Mouse (Mus musculus) hindbrain, embryonic 11.5 days (tissue): Measurements from ENCODE around the gene Ptprf. TPM values are rescaled to one million over a fixed set of nuclear protein-coding genes. Genes with fewer than 3 reads are reported as not detected.
A peak's percentile ranks its signal among the peaks of the same experiment; 100 is the strongest.

Experiments used
- ATAC-seq: fragments of 200-750 bp; cut with Nextera tagmentation; 2 replicates; pipeline ENCODE4 v1.8.0; 2017; ENCODE audit warnings: mild to moderate bottlenecking, moderate TSS enrichment, moderate library complexity; ENCODE audit not compliant: low FRiP score
- DNase-seq: peaks from one replicate; pipeline ENCODE4 v3.0.0-alpha.2; 2015; ENCODE audit warnings: low spot score
- H3K27ac ChIP-seq: fragments of 300-500 bp; sonication (generic); 2 replicates; pipeline ENCODE4 v1.5.1; 2014; ENCODE audit warnings: mild to moderate bottlenecking, low read depth, low read length
- H3K27me3 ChIP-seq: fragments of 300-500 bp; sonication (generic); 2 replicates; pipeline ENCODE4 v1.6.1; 2014; ENCODE audit warnings: mild to moderate bottlenecking, low read length, moderate library complexity, mixed read lengths; ENCODE audit not compliant: control insufficient read depth, insufficient read depth
- H3K36me3 ChIP-seq: fragments of 300-500 bp; sonication (generic); 2 replicates; pipeline ENCODE4 v1.6.1; 2014; ENCODE audit warnings: mild to moderate bottlenecking, low read length, moderate library complexity, mixed read lengths; ENCODE audit not compliant: control insufficient read depth, insufficient read depth
- H3K4me1 ChIP-seq: fragments of 300-500 bp; sonication (generic); replicated peaks from 2 replicates; pipeline ENCODE4 v1.6.1; 2014; ENCODE audit warnings: low read length, mixed read lengths; ENCODE audit not compliant: control insufficient read depth, insufficient read depth
- H3K4me2 ChIP-seq: fragments of 300-500 bp; sonication (generic); replicated peaks from 2 replicates; pipeline ENCODE4 v1.6.1; 2014; ENCODE audit warnings: mild to moderate bottlenecking, low read depth, low read length
- H3K4me3 ChIP-seq: fragments of 300-500 bp; sonication (generic); 2 replicates; pipeline ENCODE4 v1.5.1; 2014; ENCODE audit warnings: low read depth, low read length
- H3K9ac ChIP-seq: fragments of 300-500 bp; sonication (generic); 2 replicates; pipeline ENCODE4 v1.6.1; 2014; ENCODE audit warnings: low read depth, low read length
- H3K9me3 ChIP-seq: fragments of 300-500 bp; sonication (generic); 2 replicates; pipeline ENCODE4 v1.6.1; 2016; ENCODE audit warnings: low read length; ENCODE audit not compliant: control insufficient read depth
- WGBS: fragments of 180-500 bp; shearing (Covaris S2); extraction: QIAGEN DNeasy Blood & Tissue Kit; methylation state at CpG from one replicate; pipeline ENCODE4 v1.1.7; 2014; 5-methylcytosine and 5-hydroxymethylcytosine counted together
- polyA plus RNA-seq: library from polyadenylated mRNA; unstranded; fragments of >200 nt; fragmentation: Nextera tagmentation; extraction: Ambion mirVana; gene quantifications from 2 replicates; pipeline ENCODE4 v1.2.1, GENCODE M21; 2014

Ptprf gene
- polyA plus RNA-seq, 1 experiment from 2014 or later, result 66.0 TPM

DNA sequence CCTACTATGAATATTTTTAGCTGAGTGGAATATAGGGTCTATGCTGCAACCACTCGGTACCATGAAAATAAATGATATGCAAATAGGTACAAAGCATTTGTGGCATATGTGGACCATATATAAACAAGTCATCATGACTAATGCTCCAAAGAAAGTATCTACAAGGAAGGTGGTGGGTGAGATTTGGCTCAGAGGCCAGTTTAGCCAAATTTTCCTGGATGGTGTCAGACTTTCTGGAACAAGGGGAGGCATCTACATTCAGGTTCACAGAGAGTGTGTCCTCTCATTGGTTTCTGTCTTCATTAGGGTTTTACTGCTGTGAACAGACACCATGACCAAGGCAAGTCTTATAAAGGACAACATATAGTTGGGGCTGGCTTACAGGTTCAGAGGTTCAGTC lies 19.3 kb upstream of the Ptprf start:
- Histone ChIP-seq H3K27ac (no peak overlapping the region), H3K9ac (no peak overlapping the region), H3K4me3 (no peak overlapping the region), H3K9me3 (no peaks in the 10 kb centered on the region), H3K36me3 (no peaks in the 10 kb centered on the region), H3K4me2 (no peak overlapping the region), H3K4me1 (no peaks in the 10 kb centered on the region), H3K27me3 (no peaks in the 10 kb centered on the region)
- DNase-seq, result no peak
- no peak for ATAC-seq
- 86% methylated on average over 1 of the region's 1 CpGs for WGBS

DNA sequence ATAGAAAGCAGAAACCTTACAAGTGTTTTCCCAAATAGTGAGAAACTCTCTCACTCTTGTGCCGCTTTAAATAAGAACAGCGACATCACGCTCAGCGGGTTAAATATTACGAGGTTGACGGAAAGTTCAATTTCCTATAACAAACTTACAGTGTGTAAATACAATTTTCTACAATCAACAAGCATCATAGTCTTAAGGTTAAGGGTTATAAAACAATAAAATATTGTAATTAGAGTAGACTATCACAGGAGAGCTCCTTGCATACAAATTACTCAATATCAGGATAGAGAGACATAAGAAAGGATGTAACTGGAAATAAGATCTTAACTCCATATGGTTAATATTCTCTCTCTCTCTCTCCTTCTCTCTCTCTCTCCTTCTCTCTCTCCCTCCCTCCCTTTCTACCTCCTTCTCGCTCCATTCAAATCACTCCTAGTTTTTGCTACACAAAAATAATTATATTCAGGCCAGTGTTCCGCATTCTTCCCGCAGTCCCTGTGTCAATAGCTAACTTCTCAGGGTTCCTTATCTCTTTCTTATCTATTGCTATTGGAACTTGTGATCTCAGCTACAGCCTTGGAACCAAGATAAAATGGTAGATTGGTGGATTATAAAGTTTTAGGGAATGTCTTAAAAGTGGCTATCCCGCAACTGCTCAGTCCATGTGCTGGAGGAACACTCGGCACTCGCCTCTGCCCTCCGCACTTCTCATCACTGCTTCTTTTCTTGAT lies 16.5 kb upstream of the Ptprf start:
- H3K4me2 ChIP-seq, result no peak overlapping the region
- H3K4me1 ChIP-seq, result no peaks in the 10 kb centered on the region
- DNase-seq, result no peak
- H3K9ac ChIP-seq, result no peak overlapping the region
- no peak overlapping the region for H3K4me3 ChIP-seq
- H3K27ac ChIP-seq, result no peak overlapping the region
- WGBS, result 95% methylated on average over 13 of the region's 13 CpGs
- no peaks in the 10 kb centered on the region for H3K9me3 ChIP-seq
- no peak for ATAC-seq
- H3K27me3 ChIP-seq, result no peaks in the 10 kb centered on the region
- H3K36me3 ChIP-seq, result no peaks in the 10 kb centered on the region

GRCm38 (mm10) chr4:118306113-118306696 lies 15.0 kb upstream of the Ptprf start:
- Histone ChIP-seq H3K27me3 (no peaks in the 10 kb centered on the region), H3K4me2 (no peak overlapping the region), H3K4me1 (no peaks in the 10 kb centered on the region), H3K27ac (no peak overlapping the region), H3K9ac (no peak overlapping the region), H3K36me3 (no peaks in the 10 kb centered on the region), H3K4me3 (no peak overlapping the region), H3K9me3 (no peaks in the 10 kb centered on the region)
- ATAC-seq (no peak), DNase-seq (no peak)
- 91% methylated on average over 21 of the region's 21 CpGs for WGBS

DNA sequence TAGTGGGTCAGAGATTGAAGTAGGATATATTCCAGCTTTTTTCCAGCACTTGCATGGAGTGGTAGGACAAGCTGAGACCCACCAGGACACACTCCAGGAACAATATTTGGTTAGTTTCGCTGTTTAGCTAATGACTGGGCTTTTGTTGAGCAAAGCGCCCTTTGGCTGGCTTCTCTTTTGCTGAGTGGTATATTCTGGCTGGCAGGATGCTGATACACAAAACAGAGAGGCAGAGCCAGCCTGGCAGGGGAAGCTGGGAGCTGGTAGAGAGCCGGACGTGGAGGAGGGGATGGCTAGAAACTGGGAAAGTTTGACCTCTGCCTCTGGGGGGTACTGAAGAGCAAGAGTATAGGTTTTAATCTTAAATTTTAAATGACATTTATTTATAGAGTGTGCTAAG lies 13.8 kb upstream of the Ptprf start:
- Histone ChIP-seq H3K4me2 (no peak overlapping the region), H3K9me3 (no peaks in the 10 kb centered on the region), H3K36me3 (no peaks in the 10 kb centered on the region), H3K27ac (no peak overlapping the region), H3K9ac (no peak overlapping the region), H3K4me1 (no peaks in the 10 kb centered on the region), H3K4me3 (no peak overlapping the region), H3K27me3 (no peaks in the 10 kb centered on the region)
- ATAC-seq, result no peak
- no peak for DNase-seq
- WGBS, result 50% methylated on average over 4 of the region's 4 CpGs

DNA sequence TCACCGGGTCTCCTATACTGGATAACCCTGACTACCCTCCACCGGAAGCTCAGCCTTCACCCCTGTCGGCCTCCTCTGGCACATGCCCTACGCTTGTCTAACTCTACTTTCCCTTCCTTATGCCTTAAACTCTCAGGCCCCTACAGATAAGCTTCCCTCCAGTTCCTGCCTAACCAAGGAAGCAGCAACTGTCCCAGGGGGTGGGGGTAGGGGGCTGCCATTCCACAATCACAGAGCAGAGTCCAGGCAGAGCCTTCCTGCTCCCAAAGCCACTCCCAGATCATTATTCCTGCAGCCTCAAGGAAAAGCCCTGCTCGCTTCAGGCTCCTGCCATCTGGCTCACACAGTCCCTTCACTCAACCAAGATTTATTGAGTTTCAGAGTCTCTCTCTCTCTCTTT lies 6.6 kb upstream of the Ptprf start:
- DNase-seq (peak; percentile 49), ATAC-seq (peak; percentile 51)
- no peaks in the 10 kb centered on the region for H3K27me3 ChIP-seq
- 0 out of 2 replicates have a peak overlapping the region, but pooled peaks have one; percentile 36 for H3K27ac ChIP-seq
- H3K4me3 ChIP-seq, result no peak overlapping the region
- no peak overlapping the region for H3K4me2 ChIP-seq
- 22% methylated on average over 5 of the region's 5 CpGs for WGBS
- no peaks in the 10 kb centered on the region for H3K36me3 ChIP-seq
- no peak overlapping the region for H3K9ac ChIP-seq
- no peaks in the 10 kb centered on the region for H3K9me3 ChIP-seq
- H3K4me1 ChIP-seq, result no peaks in the 10 kb centered on the region

- no peaks in the 10 kb centered on the region for H3K4me1 ChIP-seq
- no peak overlapping the region for H3K9ac ChIP-seq
- no peak overlapping the region for H3K4me2 ChIP-seq
- no peak for DNase-seq
- 64% methylated on average over 17 of the region's 17 CpGs for WGBS
- no peak overlapping the region for H3K4me3 ChIP-seq
- H3K9me3 ChIP-seq, result no peaks in the 10 kb centered on the region
- ATAC-seq, result no peak
- no peaks in the 10 kb centered on the region for H3K36me3 ChIP-seq
- H3K27ac ChIP-seq, result no peak overlapping the region
- H3K27me3 ChIP-seq, result no peaks in the 10 kb centered on the region
These were observed 4.7 kb upstream of the Ptprf start for GRCm38 (mm10) chr4:118295651-118296561.

DNA sequence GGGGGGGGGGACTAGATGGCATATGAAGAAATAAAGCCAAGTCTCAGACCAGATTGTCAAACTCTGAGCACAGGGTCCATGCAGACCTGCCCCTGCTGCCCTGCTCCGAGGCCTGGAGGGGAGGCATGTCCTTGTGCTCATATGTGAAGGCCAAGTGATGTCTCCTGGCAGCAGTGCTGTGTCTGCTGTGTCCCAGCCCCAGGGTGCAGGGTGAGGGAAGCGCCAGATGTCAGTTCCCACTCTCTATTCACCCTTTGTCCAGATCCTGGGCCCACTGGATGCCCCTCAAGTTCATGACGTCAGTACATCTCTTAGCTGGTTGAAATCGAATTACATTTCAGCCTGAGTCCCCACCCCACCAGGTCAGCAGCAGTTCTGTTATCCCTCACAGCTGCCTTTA lies 3.6 kb upstream of the Ptprf start:
- DNase-seq (no peak), ATAC-seq (no peak)
- Histone ChIP-seq H3K36me3 (no peaks in the 10 kb centered on the region), H3K9me3 (no peaks in the 10 kb centered on the region), H3K27me3 (no peaks in the 10 kb centered on the region), H3K9ac (no peak overlapping the region), H3K4me2 (no peak overlapping the region), H3K27ac (no peak overlapping the region), H3K4me3 (no peak overlapping the region), H3K4me1 (no peaks in the 10 kb centered on the region)
- 50% methylated on average over 4 of the region's 4 CpGs for WGBS

DNA sequence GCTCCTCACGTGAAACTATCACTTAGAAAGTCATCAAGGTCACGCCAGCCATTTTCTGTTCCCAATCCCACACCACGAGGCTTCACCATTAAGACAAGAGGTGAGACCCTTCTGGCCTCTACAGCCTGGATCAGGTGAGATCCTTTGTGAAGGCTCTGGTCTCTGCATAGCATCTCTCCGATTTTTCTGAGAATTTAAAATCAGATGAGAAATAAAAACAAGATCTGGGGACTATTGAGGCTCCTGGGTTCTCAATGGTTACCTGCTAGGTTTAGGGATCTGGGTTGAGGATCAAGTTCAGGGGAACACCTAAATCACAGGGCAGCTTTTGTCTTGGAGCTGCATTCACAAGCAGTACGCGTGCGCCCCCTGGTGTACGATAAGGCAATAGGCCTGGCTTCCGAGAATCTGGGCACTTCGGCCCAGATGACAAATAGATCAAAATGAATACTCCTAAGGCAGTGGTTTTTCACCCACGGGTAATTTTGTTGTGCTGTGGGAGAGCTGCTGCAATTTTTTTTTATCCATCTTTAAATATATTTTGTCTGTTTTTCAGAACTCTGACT lies 1.6 kb upstream of the Ptprf start:
- ATAC-seq, result no peak
- H3K9me3 ChIP-seq, result no peaks in the 10 kb centered on the region

More for the DNA sequence above, 1.6 kb upstream of the Ptprf start:
- peak; percentile 93 for DNase-seq
- no peaks in the 10 kb centered on the region for H3K36me3 ChIP-seq
- H3K4me3 ChIP-seq, result no peak overlapping the region
- WGBS, result 11% methylated on average over 11 of the region's 11 CpGs
- no peak overlapping the region for H3K27ac ChIP-seq
- H3K9ac ChIP-seq, result no peak overlapping the region
- H3K27me3 ChIP-seq, result no peaks in the 10 kb centered on the region
- peaks cover 5% of the 10 kb centered on the region for H3K4me1 ChIP-seq
- no peak overlapping the region for H3K4me2 ChIP-seq
